Comparison of ENCODE assay signal across 16 mouse cellular contexts in genomic region chr1:56920472-56920871, GRCm38 (mm10).
"Had no signal": no experiment of that assay in that cellular context is flagged by ENCODE, and none has a peak within 500 bp of the region (broad histone marks: within the 10 kb centered on the region; RNA-seq: fewer than 3 reads in every experiment).

No protein-coding gene starts in this region.

- H3K9ac ChIP-seq: liver, embryonic 15.5 days; lung, embryonic 14.5 days; neural tube, embryonic 15.5 days; stomach, embryonic 15.5 days had no signal

- H3K4me3 ChIP-seq: limb, embryonic 10.5 days; liver, embryonic 15.5 days; midbrain, embryonic 10.5 days; myocyte; neural tube, embryonic 15.5 days; stomach, embryonic 15.5 days had no signal

- H3K4me2 ChIP-seq: liver, embryonic 11.5 days; liver, embryonic 15.5 days; lung, embryonic 14.5 days; neural tube, embryonic 15.5 days; stomach, embryonic 15.5 days had no signal

- H3K27me3 ChIP-seq: liver, embryonic 15.5 days; neural tube, embryonic 15.5 days; stomach, embryonic 15.5 days had no signal

- DNase-seq: kidney, adult 8-10 months; kidney, postnatal 25 days; lung, embryonic 14.5 days; lung, postnatal 10 days; lung, postnatal 4 days; midbrain, embryonic 14.5 days; right cerebral cortex, postnatal 4 days; thymus, adult 2 months; thymus, postnatal 36 days had no signal

- H3K27ac ChIP-seq: limb, embryonic 10.5 days; liver, embryonic 15.5 days; midbrain, embryonic 10.5 days; neural tube, embryonic 15.5 days; stomach, embryonic 15.5 days had no signal

- H3K4me1 ChIP-seq: limb, embryonic 10.5 days; liver, embryonic 15.5 days; midbrain, embryonic 10.5 days; neural tube, embryonic 15.5 days; stomach, embryonic 15.5 days had no signal

- H3K36me3 ChIP-seq: limb, embryonic 10.5 days; liver, embryonic 15.5 days; midbrain, embryonic 10.5 days; neural tube, embryonic 15.5 days; stomach, embryonic 15.5 days had no signal

- H3K9me3 ChIP-seq: limb, embryonic 10.5 days; liver, embryonic 15.5 days; midbrain, embryonic 10.5 days; neural tube, embryonic 15.5 days; stomach, embryonic 15.5 days had no signal
